Mouse (Mus musculus): ENCODE results near the gene Gemin6. TPM values are rescaled to one million over a fixed set of nuclear protein-coding genes. Genes with fewer than 3 reads are reported as not detected.
"Not testable (repeated sequence)": the region's sequence is repeated elsewhere in the genome, so short reads cannot be mapped to it uniquely, and the experiment has no call there.

Gemin6 gene
- polyA plus RNA-seq, 1 experiment from 2014 or later: 35.1 TPM

GRCm38 (mm10) chr17:80221890-80222628 lies 2.2 kb upstream of the Gemin6 start:
- H3K9ac ChIP-seq (ENCODE audit: low read depth, low read length): no peak overlapping the region
- no peak overlapping the region for H3K4me3 ChIP-seq (ENCODE audit: low read depth, low read length)
- H3K9me3 ChIP-seq (replicated peaks; ENCODE audit: control insufficient read depth, low read length): no peaks in the 10 kb centered on the region
- 59% methylated on average over 3 of the region's 3 CpGs for WGBS (ENCODE audit: insufficient replicate concordance)
- no peaks in the 10 kb centered on the region for H3K27me3 ChIP-seq (ENCODE audit: control insufficient read depth, insufficient read depth, low read length)
- no peak for ATAC-seq (replicated peaks; ENCODE audit: insufficient number of reproducible peaks, low FRiP score, low TSS enrichment)
- H3K4me1 ChIP-seq (ENCODE audit: control insufficient read depth, insufficient read depth, low read length): 0 out of 2 replicates have a peak, but pooled peaks cover 3% of the 10 kb centered on the region
- no peaks in the 10 kb centered on the region for H3K36me3 ChIP-seq (ENCODE audit: control insufficient read depth, insufficient read depth, low read length)
- H3K27ac ChIP-seq (ENCODE audit: low read depth, low read length): no peak overlapping the region
- no peak overlapping the region for H3K4me2 ChIP-seq

- peak overlapping the region; percentile 92 for H3K27ac ChIP-seq (ENCODE audit: low read depth, low read length)
- H3K36me3 ChIP-seq (ENCODE audit: control insufficient read depth, insufficient read depth, low read length): no peaks in the 10 kb centered on the region
- H3K4me3 ChIP-seq (ENCODE audit: low read depth, low read length): peak overlapping the region; percentile 69
- 0 out of 2 replicates have a peak, but pooled peaks cover 3% of the 10 kb centered on the region for H3K4me1 ChIP-seq (ENCODE audit: control insufficient read depth, insufficient read depth, low read length)
- peak overlapping the region; percentile 90 for H3K9ac ChIP-seq (ENCODE audit: low read depth, low read length)
- H3K4me2 ChIP-seq: peak overlapping the region; percentile 71
- 0 out of 2 replicates have a peak, but pooled peaks have one; percentile 15 for ATAC-seq (replicated peaks; ENCODE audit: insufficient number of reproducible peaks, low FRiP score, low TSS enrichment)
- H3K27me3 ChIP-seq (ENCODE audit: control insufficient read depth, insufficient read depth, low read length): no peaks in the 10 kb centered on the region
- H3K9me3 ChIP-seq (replicated peaks; ENCODE audit: control insufficient read depth, low read length): no peaks in the 10 kb centered on the region
- 11% methylated on average over 9 of the region's 9 CpGs for WGBS (ENCODE audit: insufficient replicate concordance)
Measured at GRCm38 (mm10) chr17:80223829-80224228, 412 bp upstream of the Gemin6 start.

- not testable (repeated sequence) for H3K4me1 ChIP-seq (ENCODE audit: control insufficient read depth, insufficient read depth, low read length); H3K27me3 ChIP-seq (ENCODE audit: control insufficient read depth, insufficient read depth, low read length); H3K9me3 ChIP-seq (replicated peaks; ENCODE audit: control insufficient read depth, low read length); H3K36me3 ChIP-seq (ENCODE audit: control insufficient read depth, insufficient read depth, low read length); ATAC-seq (replicated peaks; ENCODE audit: insufficient number of reproducible peaks, low FRiP score, low TSS enrichment)
- H3K27ac ChIP-seq (ENCODE audit: low read depth, low read length): peak overlapping the region; percentile 92; the same call in 1 of the 2 replicates
- H3K9ac ChIP-seq (ENCODE audit: low read depth, low read length): peak overlapping the region; percentile 90
- H3K4me2 ChIP-seq: peak overlapping the region; percentile 71
- peak overlapping the region; percentile 69 for H3K4me3 ChIP-seq (ENCODE audit: low read depth, low read length)
- 53% methylated on average over 5 of the region's 5 CpGs for WGBS (ENCODE audit: insufficient replicate concordance)
Measured at GRCm38 (mm10) chr17:80225142-80225541, 901 bp downstream of the Gemin6 start.

GRCm38 (mm10) chr17:80229396-80229795 lies 5.2 kb downstream of the Gemin6 start:
- H3K9ac ChIP-seq (ENCODE audit: low read depth, low read length): no peak overlapping the region
- 0 out of 2 replicates have a peak, but pooled peaks cover 3% of the 10 kb centered on the region for H3K4me1 ChIP-seq (ENCODE audit: control insufficient read depth, insufficient read depth, low read length)
- no peak for ATAC-seq (replicated peaks; ENCODE audit: insufficient number of reproducible peaks, low FRiP score, low TSS enrichment)
- no peak overlapping the region for H3K27ac ChIP-seq (ENCODE audit: low read depth, low read length)
- H3K4me2 ChIP-seq: no peak overlapping the region
- H3K27me3 ChIP-seq (ENCODE audit: control insufficient read depth, insufficient read depth, low read length): no peaks in the 10 kb centered on the region
- no peaks in the 10 kb centered on the region for H3K36me3 ChIP-seq (ENCODE audit: control insufficient read depth, insufficient read depth, low read length)
- no peak overlapping the region for H3K4me3 ChIP-seq (ENCODE audit: low read depth, low read length)
- H3K9me3 ChIP-seq (replicated peaks; ENCODE audit: control insufficient read depth, low read length): no peaks in the 10 kb centered on the region
- WGBS (ENCODE audit: insufficient replicate concordance): 85% methylated on average over 2 of the region's 2 CpGs

GRCm38 (mm10) chr17:80233844-80234243 lies 9.6 kb downstream of the Gemin6 start:
- no peak overlapping the region for H3K4me3 ChIP-seq (ENCODE audit: low read depth, low read length)
- H3K4me1 ChIP-seq (ENCODE audit: control insufficient read depth, insufficient read depth, low read length): no peaks in the 10 kb centered on the region
- peaks cover 9% of the 10 kb centered on the region for H3K36me3 ChIP-seq (ENCODE audit: control insufficient read depth, insufficient read depth, low read length)
- H3K27ac ChIP-seq (ENCODE audit: low read depth, low read length): no peak overlapping the region
- WGBS (ENCODE audit: insufficient replicate concordance): 91% methylated on average over 5 of the region's 5 CpGs
- ATAC-seq (replicated peaks; ENCODE audit: insufficient number of reproducible peaks, low FRiP score, low TSS enrichment): no peak
- no peaks in the 10 kb centered on the region for H3K9me3 ChIP-seq (replicated peaks; ENCODE audit: control insufficient read depth, low read length)
- no peak overlapping the region for H3K4me2 ChIP-seq
- H3K27me3 ChIP-seq (ENCODE audit: control insufficient read depth, insufficient read depth, low read length): no peaks in the 10 kb centered on the region
- H3K9ac ChIP-seq (ENCODE audit: low read depth, low read length): no peak overlapping the region

- 83% methylated on average over 7 of the region's 7 CpGs for WGBS (ENCODE audit: insufficient replicate concordance)
- no peaks in the 10 kb centered on the region for H3K27me3 ChIP-seq (ENCODE audit: control insufficient read depth, insufficient read depth, low read length)
- no peak for ATAC-seq (replicated peaks; ENCODE audit: insufficient number of reproducible peaks, low FRiP score, low TSS enrichment)
- H3K9me3 ChIP-seq (replicated peaks; ENCODE audit: control insufficient read depth, low read length): no peaks in the 10 kb centered on the region
- H3K4me1 ChIP-seq (ENCODE audit: control insufficient read depth, insufficient read depth, low read length): no peaks in the 10 kb centered on the region
- H3K27ac ChIP-seq (ENCODE audit: low read depth, low read length): no peak overlapping the region
- H3K4me2 ChIP-seq: no peak overlapping the region
- H3K36me3 ChIP-seq (ENCODE audit: control insufficient read depth, insufficient read depth, low read length): peaks cover 12% of the 10 kb centered on the region
- no peak overlapping the region for H3K4me3 ChIP-seq (ENCODE audit: low read depth, low read length)
- no peak overlapping the region for H3K9ac ChIP-seq (ENCODE audit: low read depth, low read length)
Measured at GRCm38 (mm10) chr17:80234376-80234775, 10.1 kb downstream of the Gemin6 start.

GRCm38 (mm10) chr17:80235477-80235876 lies 11.2 kb downstream of the Gemin6 start:
- Histone ChIP-seq H3K4me3 (ENCODE audit: low read depth, low read length) (no peak overlapping the region), H3K27ac (ENCODE audit: low read depth, low read length) (no peak overlapping the region), H3K4me1 (ENCODE audit: control insufficient read depth, insufficient read depth, low read length) (no peaks in the 10 kb centered on the region), H3K9me3 (replicated peaks; ENCODE audit: control insufficient read depth, low read length) (no peaks in the 10 kb centered on the region), H3K36me3 (ENCODE audit: control insufficient read depth, insufficient read depth, low read length) (peaks cover 18% of the 10 kb centered on the region), H3K4me2 (no peak overlapping the region), H3K27me3 (ENCODE audit: control insufficient read depth, insufficient read depth, low read length) (no peaks in the 10 kb centered on the region), H3K9ac (ENCODE audit: low read depth, low read length) (no peak overlapping the region)
- WGBS (ENCODE audit: insufficient replicate concordance): 73% methylated on average over 3 of the region's 3 CpGs
- no peak for ATAC-seq (replicated peaks; ENCODE audit: insufficient number of reproducible peaks, low FRiP score, low TSS enrichment)

GRCm38 (mm10) chr17:80236805-80237204 lies 12.6 kb downstream of the Gemin6 start:
- H3K9me3 ChIP-seq (replicated peaks; ENCODE audit: control insufficient read depth, low read length): no peaks in the 10 kb centered on the region
- ATAC-seq (replicated peaks; ENCODE audit: insufficient number of reproducible peaks, low FRiP score, low TSS enrichment): no peak
- H3K27me3 ChIP-seq (ENCODE audit: control insufficient read depth, insufficient read depth, low read length): no peaks in the 10 kb centered on the region
- no peak overlapping the region for H3K4me3 ChIP-seq (ENCODE audit: low read depth, low read length)
- no peaks in the 10 kb centered on the region for H3K4me1 ChIP-seq (ENCODE audit: control insufficient read depth, insufficient read depth, low read length)
- no peak overlapping the region for H3K27ac ChIP-seq (ENCODE audit: low read depth, low read length)
- no peak overlapping the region for H3K9ac ChIP-seq (ENCODE audit: low read depth, low read length)
- peaks cover 25% of the 10 kb centered on the region for H3K36me3 ChIP-seq (ENCODE audit: control insufficient read depth, insufficient read depth, low read length)
- 95% methylated on average over 3 of the region's 3 CpGs for WGBS (ENCODE audit: insufficient replicate concordance)
- no peak overlapping the region for H3K4me2 ChIP-seq

- Histone ChIP-seq H3K36me3 (ENCODE audit: control insufficient read depth, insufficient read depth, low read length) (peaks cover 31% of the 10 kb centered on the region), H3K27ac (ENCODE audit: low read depth, low read length) (no peak overlapping the region), H3K27me3 (ENCODE audit: control insufficient read depth, insufficient read depth, low read length) (no peaks in the 10 kb centered on the region), H3K4me2 (no peak overlapping the region), H3K4me1 (ENCODE audit: control insufficient read depth, insufficient read depth, low read length) (no peaks in the 10 kb centered on the region), H3K4me3 (ENCODE audit: low read depth, low read length) (no peak overlapping the region), H3K9me3 (replicated peaks; ENCODE audit: control insufficient read depth, low read length) (no peaks in the 10 kb centered on the region), H3K9ac (ENCODE audit: low read depth, low read length) (no peak overlapping the region)
- WGBS (ENCODE audit: insufficient replicate concordance): 88% methylated on average over 5 of the region's 5 CpGs
- ATAC-seq (replicated peaks; ENCODE audit: insufficient number of reproducible peaks, low FRiP score, low TSS enrichment): no peak
Measured at GRCm38 (mm10) chr17:80237475-80237874, 13.2 kb downstream of the Gemin6 start.
